Mouse (Mus musculus) small intestine, adult 2 months (tissue): ENCODE measurements around the gene Znrd1as. TPM values are rescaled to one million over a fixed set of nuclear protein-coding genes. Genes with fewer than 3 reads are reported as not detected.

Experiments used
- H3K27ac ChIP-seq: fragments of 200-500 bp; 2 replicates; pipeline ENCODE4 v1.5.1; 2012; ENCODE audit warnings: low read depth, low read length, control low read depth, inconsistent platforms; ENCODE audit not compliant: insufficient read depth
- H3K27me3 ChIP-seq: fragments of 200-500 bp; 2 replicates; pipeline ENCODE4 v1.6.1; 2012; ENCODE audit warnings: mild to moderate bottlenecking, moderate library complexity, low read length, inconsistent platforms; ENCODE audit not compliant: control insufficient read depth, insufficient read depth
- H3K36me3 ChIP-seq: fragments of 200-500 bp; 2 replicates; pipeline ENCODE4 v1.6.1; 2012; ENCODE audit warnings: mild to moderate bottlenecking, low read length, control low read depth, inconsistent platforms; ENCODE audit not compliant: control insufficient read depth, insufficient read depth
- H3K4me1 ChIP-seq: fragments of 200-500 bp; 2 replicates; pipeline ENCODE4 v1.6.1; 2012; ENCODE audit warnings: low read length, inconsistent platforms, mixed read lengths; ENCODE audit not compliant: control insufficient read depth, insufficient read depth, insufficient read length
- H3K4me3 ChIP-seq: fragments of 200-500 bp; 2 replicates; pipeline ENCODE4 v1.5.1; 2012; ENCODE audit warnings: low read depth, mild to moderate bottlenecking, control low read depth, inconsistent platforms, low read length, moderate library complexity
- CTCF ChIP-seq: fragments of 200-500 bp; IDR thresholded peaks from 2 replicates; pipeline ENCODE4 v1.5.1; 2012; ENCODE audit warnings: low read depth, mild to moderate bottlenecking, control low read depth, inconsistent platforms, low read length, moderate library complexity, mixed read lengths; ENCODE audit not compliant: insufficient replicate concordance, insufficient read length; ENCODE audit errors: extremely low read depth
- POLR2A ChIP-seq: fragments of 200-500 bp; IDR thresholded peaks from 2 replicates; pipeline ENCODE4 v1.6.1; 2012; ENCODE audit warnings: low read depth, mild to moderate bottlenecking, control low read depth, inconsistent platforms, low read length, moderate library complexity
- WGBS: fragments of 180-500 bp; shearing (Covaris S2); methylation state at CpG from one replicate; pipeline ENCODE4 v1.1.7; 2018; 5-methylcytosine and 5-hydroxymethylcytosine counted together
- polyA plus RNA-seq: library from polyadenylated mRNA; depleted of rRNA; stranded (reverse); fragments of >200 nt; gene quantifications from 2 replicates; pipeline ENCODE4 v1.2.3, GENCODE M21; 2012

The Znrd1as gene
- polyA plus RNA-seq, 1 experiment, result 0.25 TPM

DNA sequence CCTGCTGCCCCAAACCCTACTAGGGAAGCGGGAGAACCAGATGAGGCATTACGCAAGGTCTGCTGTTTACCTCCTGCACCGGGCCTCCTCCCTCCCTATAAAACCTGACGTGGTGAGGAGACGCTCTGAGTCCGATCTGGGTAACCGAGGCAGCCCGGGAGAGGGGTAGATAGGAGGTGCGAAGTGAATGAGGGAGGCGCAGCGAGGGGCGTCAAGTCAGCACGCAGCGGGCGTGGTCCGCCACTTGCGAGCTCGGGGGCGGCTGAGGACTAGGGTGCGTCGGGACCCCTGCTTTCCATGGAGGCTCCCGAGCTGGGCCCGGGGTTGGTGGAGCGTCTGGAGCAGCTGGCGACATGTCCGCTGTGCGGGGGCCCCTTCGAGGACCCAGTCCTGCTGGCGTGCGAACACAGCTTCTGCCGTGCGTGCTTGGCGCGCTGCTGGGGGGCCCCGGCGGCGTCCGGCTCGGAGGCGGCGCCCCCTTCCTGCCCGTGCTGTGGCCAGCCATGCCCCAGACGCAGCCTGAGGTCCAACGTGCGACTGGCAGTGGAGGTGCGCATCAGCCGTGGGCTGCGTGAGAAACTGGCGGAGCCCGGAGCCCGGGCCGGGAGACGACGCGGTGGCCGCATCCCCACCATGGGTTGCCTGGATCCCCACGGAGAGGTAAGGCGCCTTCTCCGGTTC, 15.5 kb upstream of the Znrd1as start, which contains the start of gene Rnf39:
Gene Rnf39, plus strand, starts transcription at position 128 of the 681 bp plus-strand sequence.
- Histone ChIP-seq H3K27ac (no peak within 1 kb of the TSS), H3K27me3 (peaks cover 14% of the 10 kb centered on the region), H3K36me3 (no peaks in the 10 kb centered on the region), H3K4me1 (peaks cover 19% of the 10 kb centered on the region), H3K4me3 (peak within 1 kb of the TSS; percentile 58)
- no peak for TF ChIP-seq CTCF
- TF ChIP-seq POLR2A, result no peak
- WGBS, result under 1% methylated on average over 59 of the region's 59 CpGs

DNA sequence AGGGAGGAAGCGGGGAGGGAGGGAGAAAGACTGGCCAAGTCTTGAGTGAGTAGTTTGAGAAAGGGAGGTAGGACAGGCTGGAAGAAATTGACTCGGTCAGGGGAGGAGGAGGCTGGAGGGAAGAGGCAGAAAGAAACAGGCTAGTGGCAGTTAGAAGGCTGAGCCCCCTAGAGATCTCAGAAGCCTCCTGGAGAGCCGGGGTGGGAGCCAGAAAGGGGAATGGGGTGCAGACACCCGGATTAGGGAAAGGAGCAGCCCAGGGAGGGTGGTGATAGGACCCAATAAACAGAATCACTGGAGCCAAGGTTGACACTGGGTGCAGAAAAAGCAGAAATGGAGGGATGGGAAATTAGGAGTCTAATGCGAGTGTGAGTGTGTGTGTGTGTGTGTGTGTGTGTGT, 14.7 kb upstream of the Znrd1as start:
- Histone ChIP-seq H3K4me3 (peak overlapping the region; percentile 28), H3K27ac (no peak overlapping the region), H3K4me1 (peaks cover 19% of the 10 kb centered on the region), H3K27me3 (peaks cover 14% of the 10 kb centered on the region), H3K36me3 (no peaks in the 10 kb centered on the region; the same call in 1 of the 2 replicates)
- no peak for TF ChIP-seq CTCF
- no peak for TF ChIP-seq POLR2A
- 40% methylated on average over 5 of the region's 5 CpGs for WGBS

DNA sequence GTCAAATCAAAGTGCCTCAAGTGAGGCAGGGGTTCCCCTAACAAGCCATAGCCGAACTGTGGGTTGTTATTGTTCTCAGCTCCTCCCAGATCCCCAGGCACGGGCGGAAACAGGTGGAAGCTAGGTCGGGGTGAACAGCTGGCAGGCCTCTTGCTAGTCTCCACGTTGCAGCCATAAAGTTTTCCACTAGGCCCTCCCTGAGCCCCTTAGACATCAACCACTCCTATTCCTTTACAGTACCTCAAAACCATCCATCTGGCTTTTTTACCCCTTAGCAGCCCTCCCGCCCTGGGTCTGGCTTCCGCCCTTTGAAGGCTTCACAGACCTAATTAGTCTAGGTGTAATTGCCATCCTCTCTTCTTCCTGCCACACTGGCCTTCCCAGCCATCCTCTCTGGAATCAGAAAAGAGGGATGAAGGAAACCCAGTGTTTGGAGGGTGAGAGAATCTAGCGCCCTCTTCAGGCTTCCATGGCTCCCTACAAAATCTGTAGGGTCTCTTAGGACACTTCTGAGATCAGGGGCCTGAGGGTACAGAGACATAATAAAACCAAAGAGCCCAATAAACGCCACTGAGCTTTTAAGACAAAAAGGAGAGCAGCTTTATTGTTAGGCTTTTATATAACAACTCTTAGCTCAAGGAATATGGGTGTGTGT, 14.1 kb upstream of the Znrd1as start:
- TF ChIP-seq POLR2A (no peak), CTCF (peak; percentile 7; the same call in 1 of the 2 replicates)
- Histone ChIP-seq H3K36me3 (peaks cover 5% of the 10 kb centered on the region), H3K4me3 (0 out of 2 replicates have a peak overlapping the region, but pooled peaks have one; percentile 2), H3K27ac (no peak overlapping the region), H3K27me3 (peaks cover 14% of the 10 kb centered on the region), H3K4me1 (peaks cover 19% of the 10 kb centered on the region)
- 31% methylated on average over 9 of the region's 9 CpGs for WGBS

DNA sequence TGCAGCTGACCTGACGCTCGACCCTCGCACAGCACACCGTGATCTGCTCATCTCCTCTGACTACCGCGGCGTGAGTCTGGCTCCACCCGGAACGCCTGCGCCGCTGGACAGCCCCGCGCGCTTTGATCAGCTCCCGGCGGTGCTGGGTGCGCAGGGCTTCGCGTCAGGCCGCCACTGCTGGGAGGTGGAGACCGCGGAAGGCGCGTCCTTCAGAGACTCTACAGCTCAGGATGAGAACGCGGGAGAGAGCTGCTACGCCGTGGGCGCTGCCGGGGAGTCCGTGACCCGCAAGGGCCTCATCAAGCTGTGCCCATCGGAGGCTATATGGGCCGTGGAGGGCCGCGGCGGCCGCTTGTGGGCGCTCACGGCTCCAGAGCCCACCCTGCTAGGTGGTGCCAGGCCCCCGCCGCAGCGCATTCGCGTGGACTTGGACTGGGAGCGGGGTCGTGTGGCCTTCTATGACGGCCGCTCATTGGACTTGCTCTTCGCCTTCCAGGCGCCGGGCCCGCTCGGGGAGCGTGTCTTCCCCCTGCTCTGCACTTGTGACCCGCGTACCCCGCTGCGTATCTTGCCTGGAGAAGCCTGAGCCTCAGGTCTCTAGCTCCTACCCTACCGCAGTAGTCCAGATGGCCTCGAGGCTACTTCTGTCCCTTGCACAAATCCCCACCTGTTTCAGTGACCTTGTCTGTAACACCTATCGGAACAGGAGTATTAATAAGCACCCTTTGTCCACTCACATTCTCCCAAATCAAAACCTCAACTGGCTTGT, 11.2 kb upstream of the Znrd1as start:
- Histone ChIP-seq H3K36me3 (peaks cover 10% of the 10 kb centered on the region), H3K27ac (no peak overlapping the region), H3K4me3 (peak overlapping the region; percentile 58), H3K27me3 (peaks cover 14% of the 10 kb centered on the region), H3K4me1 (peaks cover 19% of the 10 kb centered on the region)
- 1% methylated on average over 62 of the region's 62 CpGs for WGBS
- TF ChIP-seq POLR2A, result no peak
- no peak for TF ChIP-seq CTCF

DNA sequence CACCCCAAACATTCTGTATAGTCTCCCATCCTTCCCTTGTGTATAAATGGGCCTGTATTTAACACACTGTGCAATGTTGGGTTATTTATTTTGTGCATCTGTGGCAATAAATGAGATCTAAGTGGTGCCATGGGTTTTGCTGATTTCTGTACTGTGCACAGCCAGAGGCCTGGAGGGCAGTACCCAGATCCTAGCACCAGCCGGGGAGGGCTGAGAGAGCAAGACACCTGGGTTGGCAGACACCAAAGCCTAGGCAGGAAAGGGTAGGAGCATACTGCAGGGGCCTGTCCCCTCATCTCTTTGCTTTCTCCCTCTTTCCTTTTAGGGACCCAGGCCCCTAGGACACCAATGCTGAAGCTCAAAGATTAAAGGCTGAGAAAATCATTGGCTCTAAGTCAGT, 10.1 kb upstream of the Znrd1as start:
- 96% methylated on average over 1 of the region's 1 CpGs for WGBS

DNA sequence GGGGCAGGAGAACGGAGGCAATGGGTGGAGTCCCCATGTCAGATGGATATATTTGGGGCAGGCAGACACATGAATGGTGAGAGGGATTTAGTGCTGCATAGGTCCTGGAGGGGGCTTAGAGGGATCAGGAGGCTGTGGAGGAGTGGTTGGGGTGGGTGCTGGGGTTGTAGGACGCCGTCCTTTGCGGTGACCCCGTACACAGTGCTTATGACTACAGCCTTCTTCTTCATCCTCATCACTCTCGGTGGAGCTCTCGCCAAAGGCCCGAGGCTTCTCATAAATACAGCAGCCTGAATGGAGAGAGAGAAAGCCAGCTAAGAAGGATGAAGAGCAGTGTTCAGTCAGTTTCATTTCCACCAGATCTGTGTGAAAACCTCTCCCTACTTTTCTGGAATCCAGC, 9.1 kb upstream of the Znrd1as start:
- H3K4me1 ChIP-seq, result peaks cover 10% of the 10 kb centered on the region
- 0 out of 2 replicates have a peak, but pooled peaks cover 3% of the 10 kb centered on the region for H3K27me3 ChIP-seq
- H3K27ac ChIP-seq, result no peak overlapping the region
- TF ChIP-seq CTCF (no peak), POLR2A (no peak)
- H3K4me3 ChIP-seq, result no peak overlapping the region
- H3K36me3 ChIP-seq, result peaks cover 10% of the 10 kb centered on the region
- 94% methylated on average over 8 of the region's 8 CpGs for WGBS

More for the DNA sequence above, 10.1 kb upstream of the Znrd1as start:
- Histone ChIP-seq H3K27me3 (peaks cover 8% of the 10 kb centered on the region), H3K36me3 (peaks cover 10% of the 10 kb centered on the region), H3K27ac (no peak overlapping the region), H3K4me3 (no peak overlapping the region), H3K4me1 (peaks cover 10% of the 10 kb centered on the region)
- no peak for TF ChIP-seq POLR2A
- TF ChIP-seq CTCF, result no peak

DNA sequence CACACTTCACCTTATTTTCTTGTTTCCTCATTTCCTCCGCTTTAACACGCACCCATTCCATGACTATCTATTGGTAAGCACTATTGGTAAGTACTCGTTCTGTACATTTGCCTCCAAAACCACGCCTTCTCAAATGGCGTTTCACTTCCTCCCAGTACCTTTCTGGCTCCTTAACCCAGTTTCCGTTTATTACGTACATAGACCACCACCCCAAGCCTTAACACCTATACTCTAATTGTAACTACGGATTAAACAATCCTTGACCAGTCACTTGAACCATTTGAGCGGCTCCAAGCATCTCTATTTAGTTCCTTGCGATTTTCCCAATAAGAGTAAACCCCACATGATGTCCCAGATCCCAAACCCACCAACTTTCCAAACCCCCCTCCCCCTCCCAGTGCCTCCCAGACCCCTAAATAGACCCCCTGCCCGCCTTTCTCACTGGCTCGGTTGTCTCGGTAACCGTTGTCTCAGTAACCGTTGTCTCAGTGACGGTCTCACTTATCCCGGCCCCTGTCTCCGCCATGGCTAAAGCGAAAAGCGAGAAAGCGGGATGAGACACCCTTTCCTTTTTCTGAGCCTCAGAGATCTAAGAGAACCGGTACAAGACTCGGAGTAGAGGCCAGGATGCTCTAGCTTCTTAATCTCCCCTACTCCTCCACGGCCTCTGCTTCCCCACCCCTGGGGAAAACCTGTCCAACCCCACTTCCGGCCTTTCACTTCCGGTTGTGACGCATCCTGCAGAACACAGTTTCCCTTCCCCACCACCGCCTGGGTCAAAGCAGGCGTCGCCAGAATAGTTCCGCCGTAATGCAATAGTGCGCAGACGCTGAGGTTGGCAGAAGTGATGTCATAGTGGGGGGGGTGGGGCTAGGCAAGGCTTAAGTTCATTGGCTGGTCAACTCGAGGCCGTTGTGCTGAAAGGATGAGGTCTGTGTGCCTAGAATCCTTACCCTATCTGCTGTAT, 7.1 kb upstream of the Znrd1as start, which contains the start of gene Ppp1r11:
Gene Ppp1r11, minus strand, starts transcription at position 761 of the 967 bp plus-strand sequence.
- no peak; the same call in 1 of the 2 replicates for TF ChIP-seq CTCF
- peak; percentile 81 for TF ChIP-seq POLR2A
- Histone ChIP-seq H3K27me3 (0 out of 2 replicates have a peak, but pooled peaks cover 3% of the 10 kb centered on the region), H3K4me1 (peaks cover 10% of the 10 kb centered on the region), H3K4me3 (peak within 1 kb of the TSS; percentile 84), H3K36me3 (peaks cover 13% of the 10 kb centered on the region), H3K27ac (0 out of 2 replicates have a peak within 1 kb of the TSS, but pooled peaks have one; percentile 52)
- WGBS, result under 1% methylated on average over 36 of the region's 36 CpGs
